Mouse (Mus musculus) neural tube, embryonic 15.5 days (tissue): ENCODE data around the gene Siae. TPM values are rescaled to one million over a fixed set of nuclear protein-coding genes. Genes with fewer than 3 reads are reported as not detected.

Experiments used
- ATAC-seq: fragments of 200-750 bp; cut with Nextera tagmentation; 2 replicates; pipeline ENCODE4 v1.8.0; 2017; ENCODE audit warnings: mild to moderate bottlenecking, moderate TSS enrichment, moderate library complexity; ENCODE audit not compliant: low FRiP score
- H3K27ac ChIP-seq: fragments of 300-500 bp; sonication (generic); replicated peaks from 2 replicates; pipeline ENCODE4 v1.5.1; 2015; ENCODE audit warnings: mild to moderate bottlenecking, inconsistent platforms
- H3K27me3 ChIP-seq: fragments of 300-500 bp; sonication (generic); replicated peaks from 2 replicates; pipeline ENCODE4 v1.6.1; 2015; ENCODE audit warnings: inconsistent platforms
- H3K36me3 ChIP-seq: fragments of 300-500 bp; sonication (generic); 2 replicates; pipeline ENCODE4 v1.6.1; 2015; ENCODE audit warnings: inconsistent platforms
- H3K4me1 ChIP-seq: fragments of 300-500 bp; sonication (generic); 2 replicates; pipeline ENCODE4 v1.6.1; 2015; ENCODE audit warnings: inconsistent platforms
- H3K4me2 ChIP-seq: fragments of 300-500 bp; sonication (generic); 2 replicates; pipeline ENCODE4 v1.6.1; 2015; ENCODE audit warnings: inconsistent platforms, mild to moderate bottlenecking, moderate library complexity
- H3K4me3 ChIP-seq: fragments of 300-500 bp; sonication (generic); replicated peaks from 2 replicates; pipeline ENCODE4 v1.5.1; 2015; ENCODE audit warnings: mild to moderate bottlenecking, inconsistent platforms
- H3K9ac ChIP-seq: fragments of 300-500 bp; sonication (generic); replicated peaks from 2 replicates; pipeline ENCODE4 v1.6.1; 2015; ENCODE audit warnings: mild to moderate bottlenecking, inconsistent platforms
- H3K9me3 ChIP-seq: fragments of 300-500 bp; sonication (generic); replicated peaks from 2 replicates; pipeline ENCODE4 v1.6.1; 2016; ENCODE audit warnings: inconsistent platforms
- WGBS: fragments of 180-500 bp; shearing (Covaris S2); methylation state at CpG from one replicate; pipeline ENCODE4 v1.1.7; 2015; ENCODE audit warnings: mixed read lengths; 5-methylcytosine and 5-hydroxymethylcytosine counted together
- polyA plus RNA-seq: library from polyadenylated mRNA; unstranded; fragments of >200 nt; fragmentation: Nextera tagmentation; extraction: Ambion mirVana; gene quantifications from 2 replicates; pipeline ENCODE4 v1.2.1, GENCODE M21; 2015

Gene Siae
- polyA plus RNA-seq, 1 experiment from 2014 or later, result 13.3 TPM

- H3K27me3 ChIP-seq, result no peaks in the 10 kb centered on the region
- H3K9me3 ChIP-seq, result no peaks in the 10 kb centered on the region
- H3K36me3 ChIP-seq, result no peaks in the 10 kb centered on the region
- H3K27ac ChIP-seq, result no peak overlapping the region
- no peak for ATAC-seq
- WGBS, result 53% methylated on average over 6 of the region's 6 CpGs
- H3K4me3 ChIP-seq, result no peak overlapping the region
- no peak overlapping the region for H3K4me2 ChIP-seq
- no peak overlapping the region for H3K9ac ChIP-seq
- no peaks in the 10 kb centered on the region for H3K4me1 ChIP-seq
Observed at GRCm38 (mm10) chr9:37636800-37637542, 81.5 kb downstream of the Siae start.

GRCm38 (mm10) chr9:37638721-37639120 lies 83.2 kb downstream of the Siae start:
- Histone ChIP-seq H3K27me3 (no peaks in the 10 kb centered on the region), H3K36me3 (no peaks in the 10 kb centered on the region), H3K27ac (no peak overlapping the region), H3K4me1 (no peaks in the 10 kb centered on the region), H3K9ac (no peak overlapping the region), H3K9me3 (no peaks in the 10 kb centered on the region), H3K4me3 (no peak overlapping the region), H3K4me2 (no peak overlapping the region)
- WGBS, result 90% methylated on average over 3 of the region's 3 CpGs
- ATAC-seq, result no peak

GRCm38 (mm10) chr9:37646246-37646645 lies 90.7 kb downstream of the Siae start:
- Histone ChIP-seq H3K36me3 (peaks cover 40% of the 10 kb centered on the region), H3K4me2 (no peak overlapping the region), H3K9ac (no peak overlapping the region), H3K4me1 (no peaks in the 10 kb centered on the region), H3K9me3 (no peaks in the 10 kb centered on the region), H3K27me3 (no peaks in the 10 kb centered on the region), H3K27ac (no peak overlapping the region), H3K4me3 (no peak overlapping the region)
- 88% methylated on average over 3 of the region's 3 CpGs for WGBS
- no peak for ATAC-seq

- ATAC-seq, result no peak
- Histone ChIP-seq H3K36me3 (peaks cover 69% of the 10 kb centered on the region), H3K9ac (no peak overlapping the region)
Observed at GRCm38 (mm10) chr9:37650639-37651038, 95.1 kb downstream of the Siae start.

GRCm38 (mm10) chr9:37653836-37654235 lies 98.3 kb downstream of the Siae start:
- Histone ChIP-seq H3K36me3 (peaks cover 51% of the 10 kb centered on the region), H3K4me1 (peaks cover 12% of the 10 kb centered on the region), H3K27ac (no peak overlapping the region), H3K9me3 (no peaks in the 10 kb centered on the region), H3K4me3 (no peak overlapping the region), H3K4me2 (no peak overlapping the region), H3K9ac (no peak overlapping the region), H3K27me3 (no peaks in the 10 kb centered on the region)
- ATAC-seq, result no peak
- WGBS, result 91% methylated on average over 5 of the region's 5 CpGs

More at GRCm38 (mm10) chr9:37650639-37651038, 95.1 kb downstream of the Siae start:
- no peak overlapping the region for H3K4me3 ChIP-seq
- H3K27me3 ChIP-seq, result no peaks in the 10 kb centered on the region
- H3K27ac ChIP-seq, result no peak overlapping the region
- H3K4me1 ChIP-seq, result no peaks in the 10 kb centered on the region
- no peaks in the 10 kb centered on the region for H3K9me3 ChIP-seq
- 98% methylated on average over 5 of the region's 5 CpGs for WGBS
- no peak overlapping the region for H3K4me2 ChIP-seq

DNA sequence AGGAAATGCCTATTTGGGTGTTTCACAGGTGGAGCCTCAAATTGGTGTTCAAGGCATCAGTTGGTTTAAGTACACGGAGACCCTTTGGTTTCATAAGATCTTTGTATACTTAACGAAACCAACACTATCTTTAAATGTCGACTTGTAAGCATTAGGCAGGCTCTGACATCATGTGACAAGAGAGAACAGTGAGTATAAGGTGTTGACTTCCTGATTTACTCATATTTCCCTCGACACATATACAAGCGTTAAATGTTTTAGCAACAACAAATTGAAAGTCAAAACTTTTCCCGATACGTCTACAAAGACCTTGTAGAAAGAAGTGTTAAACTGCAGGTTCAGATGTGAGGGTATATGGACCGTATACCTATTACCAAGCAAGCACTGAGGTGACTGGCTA lies 100.5 kb downstream of the Siae start:
- no peaks in the 10 kb centered on the region for H3K27me3 ChIP-seq
- no peaks in the 10 kb centered on the region for H3K9me3 ChIP-seq
- 69% methylated on average over 8 of the region's 8 CpGs for WGBS
- H3K4me1 ChIP-seq, result peaks cover 12% of the 10 kb centered on the region
- no peak for ATAC-seq
- peak overlapping the region; percentile 74; the same call in 1 of the 2 replicates for H3K9ac ChIP-seq
- peaks cover 31% of the 10 kb centered on the region for H3K36me3 ChIP-seq
- H3K4me3 ChIP-seq, result peak overlapping the region; percentile 72
- H3K4me2 ChIP-seq, result peak overlapping the region; percentile 83
- H3K27ac ChIP-seq, result no peak overlapping the region

DNA sequence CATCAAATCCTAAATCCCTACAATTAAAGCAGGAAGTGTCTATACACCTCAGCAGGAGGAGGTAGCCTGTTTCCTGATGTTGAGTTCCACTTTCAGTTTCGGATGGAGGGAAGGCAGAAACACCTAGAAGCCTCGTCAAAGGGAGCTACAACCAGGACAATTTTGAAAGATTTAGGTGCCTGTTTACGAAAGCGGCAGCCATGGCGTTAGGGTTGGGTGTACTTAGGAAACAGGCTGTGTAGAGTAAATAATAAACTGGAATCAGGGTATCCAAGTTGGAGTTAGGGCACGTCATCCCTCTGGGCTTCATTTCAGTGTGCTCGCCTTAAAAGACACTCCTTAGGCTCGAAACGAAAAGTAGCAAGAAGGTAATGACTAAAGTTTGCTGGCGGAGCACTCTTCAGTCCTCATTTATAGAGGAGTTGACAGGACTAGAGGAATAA lies 101.0 kb downstream of the Siae start:
- Histone ChIP-seq H3K9me3 (no peaks in the 10 kb centered on the region), H3K27me3 (no peaks in the 10 kb centered on the region), H3K4me3 (peak overlapping the region; percentile 72), H3K36me3 (peaks cover 26% of the 10 kb centered on the region), H3K27ac (peak overlapping the region; percentile 78), H3K9ac (peak overlapping the region; percentile 74), H3K4me1 (peaks cover 12% of the 10 kb centered on the region), H3K4me2 (peak overlapping the region; percentile 83)
- ATAC-seq, result no peak; the same call in 1 of the 2 replicates
- 3% methylated on average over 10 of the region's 10 CpGs for WGBS

DNA sequence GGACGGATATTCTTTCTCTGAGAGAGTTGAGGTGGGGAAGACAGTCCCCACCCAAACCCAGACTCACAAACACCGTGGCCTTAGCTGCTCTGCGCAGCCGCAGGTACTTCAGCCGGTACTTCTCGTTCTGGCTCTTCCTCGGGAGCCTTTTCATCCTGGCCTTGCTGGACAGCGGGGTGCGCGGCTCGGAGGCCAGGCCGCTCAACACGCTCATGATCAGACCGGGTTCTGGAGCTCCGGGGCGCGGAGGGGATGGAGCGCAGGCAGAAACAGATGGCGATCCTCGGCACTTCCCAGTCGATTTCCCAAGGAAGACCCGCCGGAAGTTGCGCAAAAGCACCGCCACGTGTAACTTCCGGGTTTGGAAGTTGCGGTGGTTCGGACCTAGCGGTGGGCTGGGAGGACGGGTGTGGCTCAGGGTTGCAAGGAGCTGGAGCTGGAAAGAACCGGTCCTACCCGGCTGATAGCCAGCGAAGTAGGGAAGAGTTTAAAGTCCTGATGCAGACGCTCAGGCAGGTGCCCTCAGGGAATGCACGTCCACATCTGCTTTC lies 101.5 kb downstream of the Siae start, which contains the start of gene Tbrg1:
Gene Tbrg1, minus strand, starts transcription at position 382 of the 551 bp plus-strand sequence.
- Histone ChIP-seq H3K9ac (peak within 1 kb of the TSS; percentile 74), H3K27ac (peak within 1 kb of the TSS; percentile 78), H3K27me3 (no peaks in the 10 kb centered on the region), H3K36me3 (peaks cover 25% of the 10 kb centered on the region), H3K9me3 (no peaks in the 10 kb centered on the region), H3K4me1 (peaks cover 12% of the 10 kb centered on the region), H3K4me2 (peak within 1 kb of the TSS; percentile 83), H3K4me3 (peak within 1 kb of the TSS; percentile 72)
- peak; percentile 93 for ATAC-seq
- WGBS, result under 1% methylated on average over 36 of the region's 36 CpGs

GRCm38 (mm10) chr9:37659413-37659812 lies 103.9 kb downstream of the Siae start:
- 87% methylated on average over 6 of the region's 6 CpGs for WGBS
- H3K36me3 ChIP-seq, result peaks cover under 1% of the 10 kb centered on the region; the same call in 1 of the 2 replicates
- no peak for ATAC-seq

GRCm38 (mm10) chr9:37663210-37663609 lies 107.7 kb downstream of the Siae start:
- Histone ChIP-seq H3K9ac (no peak overlapping the region), H3K27ac (no peak overlapping the region), H3K4me3 (no peak overlapping the region), H3K4me1 (no peaks in the 10 kb centered on the region), H3K4me2 (no peak overlapping the region), H3K27me3 (no peaks in the 10 kb centered on the region), H3K36me3 (no peaks in the 10 kb centered on the region), H3K9me3 (no peaks in the 10 kb centered on the region)
- ATAC-seq, result no peak
- 73% methylated on average over 1 of the region's 1 CpGs for WGBS

More at GRCm38 (mm10) chr9:37659413-37659812, 103.9 kb downstream of the Siae start:
- H3K9ac ChIP-seq, result no peak overlapping the region
- H3K9me3 ChIP-seq, result no peaks in the 10 kb centered on the region
- H3K27ac ChIP-seq, result no peak overlapping the region
- no peak overlapping the region for H3K4me3 ChIP-seq
- no peak overlapping the region for H3K4me2 ChIP-seq
- peaks cover 12% of the 10 kb centered on the region for H3K4me1 ChIP-seq
- no peaks in the 10 kb centered on the region for H3K27me3 ChIP-seq

DNA sequence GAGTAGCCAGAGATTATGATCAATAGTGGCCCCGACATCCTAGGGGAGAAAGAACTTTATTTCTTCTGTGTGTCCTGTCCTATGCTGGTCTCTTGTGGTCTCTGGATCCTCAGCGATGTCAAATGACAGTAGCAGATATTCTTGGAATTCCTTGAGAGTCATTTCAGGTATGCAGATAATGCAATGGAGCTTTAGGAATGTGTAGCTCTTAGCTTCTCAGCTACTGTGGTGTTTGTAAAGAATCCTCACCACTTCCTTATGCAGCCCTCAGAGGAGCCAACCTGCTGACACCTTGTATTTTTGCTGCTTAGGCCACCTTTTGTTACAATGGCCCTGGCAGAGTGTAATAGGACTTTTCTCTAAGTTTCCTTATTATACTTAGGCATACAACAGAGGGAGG lies 109.1 kb downstream of the Siae start:
- 77% methylated on average over 2 of the region's 2 CpGs for WGBS
- no peak for ATAC-seq
- Histone ChIP-seq H3K9ac (no peak overlapping the region), H3K27me3 (no peaks in the 10 kb centered on the region), H3K36me3 (no peaks in the 10 kb centered on the region), H3K4me2 (no peak overlapping the region), H3K9me3 (no peaks in the 10 kb centered on the region), H3K4me3 (no peak overlapping the region), H3K27ac (no peak overlapping the region), H3K4me1 (no peaks in the 10 kb centered on the region)

GRCm38 (mm10) chr9:37666045-37666444 lies 110.5 kb downstream of the Siae start:
- no peaks in the 10 kb centered on the region for H3K36me3 ChIP-seq
- no peak overlapping the region for H3K9ac ChIP-seq
- no peaks in the 10 kb centered on the region for H3K4me1 ChIP-seq
- WGBS, result 81% methylated on average over 7 of the region's 7 CpGs
- no peaks in the 10 kb centered on the region for H3K27me3 ChIP-seq
- H3K27ac ChIP-seq, result no peak overlapping the region
- H3K4me2 ChIP-seq, result no peak overlapping the region
- H3K9me3 ChIP-seq, result no peaks in the 10 kb centered on the region
- no peak overlapping the region for H3K4me3 ChIP-seq
- no peak for ATAC-seq
